Mouse (Mus musculus) effector memory CD4-positive, alpha-beta T cell, adult 7 months (primary cell): ENCODE data around the gene Trmt2b. TPM values are rescaled to one million over a fixed set of nuclear protein-coding genes. Genes with fewer than 3 reads are reported as not detected.

ENCODE experiments used
- polyA plus RNA-seq: library from polyadenylated mRNA; unstranded; fragments of 100-300 nt; shearing (Covaris generic); gene quantifications from one replicate; pipeline ENCODE4 v1.2.1, GENCODE M21; 2017

Trmt2b gene
- 22.3 TPM for polyA plus RNA-seq

DNA sequence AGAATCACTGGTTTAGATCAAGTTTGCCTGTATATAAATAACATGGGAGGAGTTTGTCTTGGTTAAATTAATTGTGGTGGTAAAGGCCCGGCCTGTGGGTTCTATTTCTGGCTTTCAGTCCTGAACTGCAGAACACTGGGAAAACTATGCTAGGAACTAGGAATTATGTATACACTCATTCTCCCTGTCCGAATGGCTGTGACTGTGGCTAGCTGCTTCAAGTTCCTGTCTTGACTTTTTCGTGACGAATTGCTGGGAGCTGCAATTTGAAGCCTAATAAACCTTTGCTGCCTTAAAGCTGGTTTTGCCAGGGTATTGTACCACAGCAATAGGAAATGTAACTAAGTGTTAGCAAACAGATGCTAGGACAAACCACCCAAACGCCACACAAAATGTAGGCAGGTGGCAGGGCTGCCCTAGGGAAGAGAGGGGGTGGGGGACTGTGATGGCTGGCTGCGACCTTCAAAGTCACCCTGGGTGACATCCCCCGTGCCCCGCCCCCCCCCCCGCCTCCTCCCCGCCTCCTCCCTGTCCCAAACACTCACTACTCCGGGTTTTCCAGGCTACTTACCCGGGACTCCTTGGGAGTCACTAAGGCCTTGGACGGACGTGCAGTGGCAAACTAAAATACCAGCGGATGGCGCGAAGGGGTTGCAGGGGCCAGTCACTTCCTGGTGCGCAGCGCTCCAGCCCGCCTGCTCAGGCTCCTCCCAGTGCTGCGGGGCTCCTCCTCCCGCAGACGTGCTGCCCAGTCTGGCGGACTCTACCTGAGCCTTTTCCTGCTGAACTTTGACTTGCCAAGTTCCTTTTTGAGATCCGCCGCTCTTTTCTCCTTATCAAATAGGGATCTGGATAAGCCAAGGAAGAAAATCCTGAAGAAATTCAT lies at the start of gene Trmt2b:
Trmt2b (minus strand) TSS at position 710 of the 886 bp plus-strand sequence.

DNA sequence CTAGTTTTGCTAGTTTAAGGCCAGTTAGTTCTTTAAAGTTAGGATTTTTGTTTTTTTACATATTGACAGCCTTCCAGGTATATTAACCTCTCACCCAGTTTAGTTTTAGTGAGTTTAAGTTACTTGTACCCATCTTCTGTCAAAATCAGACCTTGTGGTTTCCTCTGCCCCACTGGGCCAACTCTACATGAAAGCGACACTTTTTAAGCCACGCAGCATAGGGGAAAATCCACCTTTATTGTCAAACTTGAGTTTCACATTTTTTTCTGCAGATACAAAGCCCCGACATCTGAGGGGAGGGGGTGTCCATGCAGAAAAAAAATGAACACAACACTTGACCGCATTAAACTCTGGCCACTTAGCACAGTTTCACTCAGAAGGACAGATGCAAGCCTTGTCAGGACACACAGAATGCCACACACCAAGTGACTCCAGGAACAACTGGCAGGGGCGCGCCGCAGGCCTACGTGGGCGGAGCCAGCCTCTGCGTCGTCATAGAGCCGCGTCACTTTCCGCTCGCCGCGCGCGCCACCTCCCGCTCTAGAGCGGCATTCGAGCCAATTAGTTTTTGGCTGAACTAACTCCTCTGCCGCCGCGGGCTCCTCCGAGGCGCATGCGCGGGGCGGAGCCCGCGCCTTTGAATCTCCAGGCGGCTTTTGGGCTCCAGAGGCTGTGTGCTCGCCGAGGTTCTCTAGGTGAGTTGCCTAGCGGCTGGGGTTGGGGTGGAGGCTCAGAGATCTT lies 30.9 kb upstream of the Trmt2b start, which contains the start of gene Cenpi:
Cenpi (plus strand) TSS at position 551 of the 741 bp plus-strand sequence.

DNA sequence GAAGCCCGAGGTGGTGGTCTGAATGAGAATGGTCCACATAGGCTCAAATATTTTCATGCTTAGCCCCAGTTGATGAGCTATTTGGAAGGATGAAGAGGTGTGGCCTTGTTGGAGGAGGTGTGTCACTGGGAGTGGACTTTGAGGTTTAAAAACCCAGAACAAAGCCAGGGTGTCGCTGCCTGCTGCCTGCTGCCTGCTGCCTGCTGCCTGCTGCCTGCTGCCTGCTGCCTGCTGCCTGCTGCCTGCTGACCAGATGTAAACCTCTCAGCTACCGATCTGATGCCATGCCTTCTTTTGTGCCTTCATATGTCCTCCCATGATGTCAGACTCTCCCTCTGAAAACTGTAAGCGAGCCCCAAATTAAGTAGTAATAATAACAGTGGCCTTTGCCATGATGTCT lies 54.9 kb downstream of the Trmt2b start, which contains the start of gene Nox1:
Nox1 (minus strand) TSS at position 101 of the 400 bp plus-strand sequence.

DNA sequence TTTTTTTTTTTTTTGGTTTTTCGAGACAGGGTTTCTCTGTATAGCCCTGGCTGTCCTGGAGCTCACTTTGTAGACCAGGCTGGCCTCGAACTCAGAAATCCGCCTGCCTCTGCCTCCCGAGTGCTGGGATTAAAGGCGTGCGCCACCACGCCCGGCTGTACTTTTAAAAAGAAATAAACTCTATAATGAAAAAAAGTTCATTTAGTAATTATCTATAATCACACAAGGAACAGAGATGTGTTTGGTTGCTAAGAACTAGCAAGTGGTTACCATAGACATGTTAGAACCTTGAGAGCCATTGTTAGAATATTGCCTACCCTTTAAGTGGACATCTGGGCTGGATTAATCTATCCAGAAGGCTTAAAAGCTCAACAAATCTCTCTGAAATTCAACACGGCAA lies 89.6 kb downstream of the Trmt2b start, which contains the start of gene Arl13a:
Arl13a (plus strand) TSS at position 301 of the 400 bp plus-strand sequence.

Other genes with a start within 250 kb of the Trmt2b start
- 44.1 TPM for gene Cstf2, start 217.8 kb downstream of the Trmt2b start, polyA plus RNA-seq
- 0.44 TPM for gene Xkrx, start 114.9 kb downstream of the Trmt2b start, polyA plus RNA-seq
- gene Arl13a, start 89.5 kb downstream of the Trmt2b start, polyA plus RNA-seq, result not detected
- not detected for gene Nox1, start 55.0 kb downstream of the Trmt2b start, polyA plus RNA-seq
- not detected for gene Tmem35a, start 18.2 kb upstream of the Trmt2b start, polyA plus RNA-seq
- 0.69 TPM for gene Cenpi, start 31.1 kb upstream of the Trmt2b start, polyA plus RNA-seq
- gene Drp2, start 127.6 kb upstream of the Trmt2b start, polyA plus RNA-seq, result not detected
- gene Taf7l, start 199.5 kb upstream of the Trmt2b start, polyA plus RNA-seq, result not detected